Mouse (Mus musculus) kidney, adult 2 months (tissue): ENCODE measurements at regions not wholly inside any gene's neighbourhood (a gene's known extent, or its start where the extent isn't known, plus 50 kb on each side); places are given as distances from the start of the nearest gene placed in this dataset.

ENCODE experiments used
- CTCF ChIP-seq: fragments of 200-500 bp; conservative IDR thresholded peaks from 2 replicates; pipeline ENCODE4 v1.5.1; 2011; ENCODE audit warnings: low read depth, mild to moderate bottlenecking, control low read depth, low read length, moderate library complexity, mixed read lengths; ENCODE audit not compliant: insufficient read depth, insufficient read length
- POLR2A ChIP-seq: fragments of 200-500 bp; IDR thresholded peaks from one replicate; pipeline ENCODE4 v1.6.1; 2011; ENCODE audit warnings: low read depth, low read length, control low read depth

- TF ChIP-seq CTCF (no peak), POLR2A (no peak)
Measured at GRCm38 (mm10) chr8:30863017-30863416, 2565.5 kb upstream of the 5930422O12Rik start.
